Mouse (Mus musculus) erythroblast, adult 5-6 weeks (primary cell): ENCODE measurements around the gene Gm5725. TPM values are rescaled to one million over a fixed set of nuclear protein-coding genes. Genes with fewer than 3 reads are reported as not detected.
"Not testable (repeated sequence)": the region's sequence is repeated elsewhere in the genome, so short reads cannot be mapped to it uniquely, and the experiment has no call there.

Source experiments
- ATAC-seq: replicated peaks from 2 replicates; pipeline ENCODE4 v1.8.0; 2016; ENCODE audit warnings: moderate number of reproducible peaks, mild to moderate bottlenecking, moderate TSS enrichment, inconsistent platforms; ENCODE audit not compliant: poor library complexity, low FRiP score, severe bottlenecking
- total RNA-seq, 2 experiments: library from RNA; stranded (forward) in 1 of 2; stranded (reverse) in 1 of 2; fragments of 150-400 nt in 1 of 2; fragments of 200-764, 138-1000 nt in 1 of 2; gene quantifications; 2 replicates each; pipeline versions ENCODE4 v1.2.3 to v1.2.4; 2015 to 2017; ENCODE audit warnings: low replicate concordance in 2 of 2

Gm5725 gene
- not detected in 2 replicates for total RNA-seq (2015; ENCODE audit: low replicate concordance)
- not detected in 2 replicates for total RNA-seq (2017; ENCODE audit: low replicate concordance)

- ATAC-seq: not testable (repeated sequence)
These were observed at the start of gene Gm5725 for GRCm38 (mm10) chr7:21844167-21844566. TSS of gene Gm5725 (minus strand) at chr7:21844267.

- ATAC-seq: not testable (repeated sequence)
These were observed 12.0 kb downstream of the Gm5725 start, which contains the start of gene Vmn1r135 for GRCm38 (mm10) chr7:21832051-21832450. TSS of gene Vmn1r135 (plus strand) at chr7:21832351.

GRCm38 (mm10) chr7:21796628-21797027, 47.4 kb downstream of the Gm5725 start, which contains the start of gene Gm4177:
TSS of gene Gm4177 (minus strand) at chr7:21796728.
- not testable (repeated sequence) for ATAC-seq

Other genes with a start within 250 kb of the Gm5725 start
- not detected in 2 replicates for gene Vmn1r132, start 230.2 kb downstream of the Gm5725 start, total RNA-seq (2015; ENCODE audit: low replicate concordance)
- not detected in 2 replicates for gene Vmn1r132, start 230.2 kb downstream of the Gm5725 start, total RNA-seq (2017; ENCODE audit: low replicate concordance)
- not detected in 2 replicates for gene Gm4175, start 82.8 kb downstream of the Gm5725 start, total RNA-seq (2015; ENCODE audit: low replicate concordance)
- 0.42 TPM in 1 of 2 replicates, not detected in the other for gene Gm4175, start 82.8 kb downstream of the Gm5725 start, total RNA-seq (2017; ENCODE audit: low replicate concordance)
- not detected in 2 replicates for gene Gm4177, start 47.5 kb downstream of the Gm5725 start, total RNA-seq (2015; ENCODE audit: low replicate concordance)
- gene Gm4177, start 47.5 kb downstream of the Gm5725 start, total RNA-seq (2017; ENCODE audit: low replicate concordance): not detected in 2 replicates
- not detected in 2 replicates for gene Vmn1r135, start 11.9 kb downstream of the Gm5725 start, total RNA-seq (2015; ENCODE audit: low replicate concordance)
- not detected in 2 replicates for gene Vmn1r135, start 11.9 kb downstream of the Gm5725 start, total RNA-seq (2017; ENCODE audit: low replicate concordance)
- gene Gm5891, start 77.0 kb upstream of the Gm5725 start, total RNA-seq (2015; ENCODE audit: low replicate concordance): not detected in 2 replicates
- not detected in 2 replicates for gene Gm5891, start 77.0 kb upstream of the Gm5725 start, total RNA-seq (2017; ENCODE audit: low replicate concordance)
- not detected in 2 replicates for gene Vmn1r137, start 150.3 kb upstream of the Gm5725 start, total RNA-seq (2015; ENCODE audit: low replicate concordance)
- gene Vmn1r137, start 150.3 kb upstream of the Gm5725 start, total RNA-seq (2017; ENCODE audit: low replicate concordance): not detected in 2 replicates
- not detected in 2 replicates for gene Vmn1r138, start 184.6 kb upstream of the Gm5725 start, total RNA-seq (2015; ENCODE audit: low replicate concordance)
- not detected in 2 replicates for gene Vmn1r138, start 184.6 kb upstream of the Gm5725 start, total RNA-seq (2017; ENCODE audit: low replicate concordance)
- not detected in 2 replicates for gene Gm6176, start 212.0 kb upstream of the Gm5725 start, total RNA-seq (2015; ENCODE audit: low replicate concordance)
- gene Gm6176, start 212.0 kb upstream of the Gm5725 start, total RNA-seq (2017; ENCODE audit: low replicate concordance): not detected in 2 replicates
- gene Vmn1r139, start 224.8 kb upstream of the Gm5725 start, total RNA-seq (2015; ENCODE audit: low replicate concordance): not detected in 2 replicates
- gene Vmn1r139, start 224.8 kb upstream of the Gm5725 start, total RNA-seq (2017; ENCODE audit: low replicate concordance): not detected in 2 replicates